Mouse (Mus musculus): ENCODE data around the gene Dnmt3a.

DNA sequence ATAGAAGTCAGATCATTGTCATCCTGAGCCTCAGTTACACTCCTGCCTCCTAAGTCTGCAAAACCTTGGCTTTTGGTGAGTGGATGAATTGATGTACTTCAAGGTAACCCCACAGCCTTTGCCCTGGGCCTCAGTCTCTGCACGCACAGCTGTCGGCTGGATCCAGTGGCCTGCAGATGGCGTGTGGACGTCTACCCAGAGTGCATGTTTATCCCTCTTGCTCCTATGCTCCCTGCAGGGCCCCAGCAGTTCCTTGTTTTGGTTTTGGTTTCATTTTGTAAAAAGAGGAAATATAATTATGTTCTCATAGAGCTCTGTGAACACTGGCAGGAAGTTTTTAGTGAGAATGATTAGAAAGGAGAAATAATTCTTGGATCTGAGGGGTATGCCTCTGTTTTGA lies 46.4 kb upstream of the Dnmt3a start:
- TF ChIP-seq CTCF (IDR thresholded peaks at IDR 0.05; ENCODE audit: control insufficient read depth, insufficient read depth, low read length) (peak; percentile 65), POLR2A (IDR thresholded peaks at IDR 0.05; ENCODE audit: borderline replicate concordance, control insufficient read depth, low read depth, low read length) (no peak)
